Mouse (Mus musculus): ENCODE data around the gene Rab3c.

Gene Rab3c

GRCm38 (mm10) chr13:110094998-110095397 is 185.8 kb downstream of the Rab3c start:
- no peak for DNase-seq (ENCODE audit: low read depth, low spot score)

- DNase-seq (ENCODE audit: low read depth, low spot score): peak; percentile 22
Measured at GRCm38 (mm10) chr13:110093720-110094685, 186.8 kb downstream of the Rab3c start.

- DNase-seq (ENCODE audit: low read depth, low spot score): no peak
Measured at GRCm38 (mm10) chr13:110083961-110084360, 196.8 kb downstream of the Rab3c start.

- no peak for DNase-seq (ENCODE audit: low read depth, low spot score)
Measured at GRCm38 (mm10) chr13:110081174-110081573, 199.6 kb downstream of the Rab3c start.

GRCm38 (mm10) chr13:110075587-110075986 is 205.2 kb downstream of the Rab3c start:
- no peak for DNase-seq (ENCODE audit: low read depth, low spot score)

GRCm38 (mm10) chr13:110074180-110074579 is 206.6 kb downstream of the Rab3c start:
- DNase-seq (ENCODE audit: low read depth, low spot score): no peak

- no peak for DNase-seq (ENCODE audit: low read depth, low spot score)
Measured at GRCm38 (mm10) chr13:110067149-110067548, 213.6 kb downstream of the Rab3c start.

- no peak for DNase-seq (ENCODE audit: low read depth, low spot score)
Measured at GRCm38 (mm10) chr13:110066674-110067073, 214.1 kb downstream of the Rab3c start.

GRCm38 (mm10) chr13:110062835-110063411 is 217.9 kb downstream of the Rab3c start:
- peak; percentile 83 for DNase-seq (ENCODE audit: low read depth, low spot score)

- DNase-seq (ENCODE audit: low read depth, low spot score): no peak
Measured at GRCm38 (mm10) chr13:110062288-110062687, 218.5 kb downstream of the Rab3c start.

- DNase-seq (ENCODE audit: low read depth, low spot score): no peak
Measured at GRCm38 (mm10) chr13:110054538-110054937, 226.3 kb downstream of the Rab3c start.

GRCm38 (mm10) chr13:110048767-110049434 is 231.9 kb downstream of the Rab3c start:
- no peak for DNase-seq (ENCODE audit: low read depth, low spot score)

GRCm38 (mm10) chr13:110044418-110044817 is 236.4 kb downstream of the Rab3c start:
- no peak for DNase-seq (ENCODE audit: low read depth, low spot score)

- no peak for DNase-seq (ENCODE audit: low read depth, low spot score)
Measured at GRCm38 (mm10) chr13:110039779-110040498, 240.9 kb downstream of the Rab3c start.

GRCm38 (mm10) chr13:110039170-110039569 is 241.6 kb downstream of the Rab3c start:
- DNase-seq (ENCODE audit: low read depth, low spot score): no peak

GRCm38 (mm10) chr13:110038521-110038920 is 242.3 kb downstream of the Rab3c start:
- DNase-seq (ENCODE audit: low read depth, low spot score): no peak

GRCm38 (mm10) chr13:110034885-110035284 is 245.9 kb downstream of the Rab3c start:
- no peak for DNase-seq (ENCODE audit: low read depth, low spot score)

- DNase-seq (ENCODE audit: low read depth, low spot score): no peak
Measured at GRCm38 (mm10) chr13:110034041-110034440, 246.8 kb downstream of the Rab3c start.

GRCm38 (mm10) chr13:110031886-110032285 is 248.9 kb downstream of the Rab3c start:
- no peak for DNase-seq (ENCODE audit: low read depth, low spot score)

- DNase-seq (ENCODE audit: low read depth, low spot score): no peak
Measured at GRCm38 (mm10) chr13:110031061-110031460, 249.7 kb downstream of the Rab3c start.

- no peak for DNase-seq (ENCODE audit: low read depth, low spot score)
Measured at GRCm38 (mm10) chr13:110024381-110025161, 256.2 kb downstream of the Rab3c start.
